Mouse (Mus musculus): Measurements from ENCODE around the gene Dync1i1.

- no peak for TF ChIP-seq E2F4 (IDR thresholded peaks at IDR 0.05; ENCODE audit: insufficient read depth)
- no peak for TF ChIP-seq POLR2A (IDR thresholded peaks at IDR 0.05; ENCODE audit: insufficient read length, low read depth)
- TF ChIP-seq TCF12 (IDR thresholded peaks at IDR 0.05; ENCODE audit: insufficient read depth, poor library complexity, severe bottlenecking) = no peak
- TF ChIP-seq TCF3 (IDR thresholded peaks at IDR 0.05; ENCODE audit: insufficient read length, low read depth) = no peak
- TF ChIP-seq USF1 (IDR thresholded peaks at IDR 0.05; ENCODE audit: low read depth) = no peak
- no peak for TF ChIP-seq SRF (IDR thresholded peaks at IDR 0.05; ENCODE audit: control insufficient read depth, insufficient read length, low read depth)
- no peak for TF ChIP-seq MYOD1 (IDR thresholded peaks at IDR 0.05; ENCODE audit: control insufficient read depth in 1 of 3, insufficient read length in 2 of 3, low read depth in 2 of 3)
- no peak for TF ChIP-seq POLR2AphosphoS2 (IDR thresholded peaks at IDR 0.05; ENCODE audit: insufficient read length, low read depth)
- no peak for TF ChIP-seq MAX (IDR thresholded peaks at IDR 0.05; ENCODE audit: low read depth)
- TF ChIP-seq CEBPB (IDR thresholded peaks at IDR 0.05; ENCODE audit: insufficient read depth, poor library complexity, severe bottlenecking) = no peak
Measured at GRCm38 (mm10) chr6:5997535-5997934, 272.1 kb downstream of the Dync1i1 start.
